Mouse (Mus musculus) embryo, embryonic 10 days (tissue): ENCODE measurements around the gene Pla2g6.

ENCODE experiments used
- DNase-seq: peaks from one replicate; pipeline ENCODE4 v3.0.0-alpha.2; 2015; ENCODE audit warnings: low spot score

Gene Pla2g6

GRCm38 (mm10) chr15:79322991-79323790 lies 5.0 kb downstream of the Pla2g6 start:
- DNase-seq, result peak; percentile 16

GRCm38 (mm10) chr15:79322281-79322990 lies 5.8 kb downstream of the Pla2g6 start:
- no peak for DNase-seq

GRCm38 (mm10) chr15:79321733-79322190 lies 6.4 kb downstream of the Pla2g6 start:
- DNase-seq, result no peak

GRCm38 (mm10) chr15:79313848-79314369 lies 14.3 kb downstream of the Pla2g6 start:
- DNase-seq, result no peak

- no peak for DNase-seq
Observed at GRCm38 (mm10) chr15:79307861-79308260, 20.3 kb downstream of the Pla2g6 start.

- DNase-seq, result no peak
Observed at GRCm38 (mm10) chr15:79306043-79306637, 22.1 kb downstream of the Pla2g6 start.

- no peak for DNase-seq
Observed at GRCm38 (mm10) chr15:79304832-79305231, 23.4 kb downstream of the Pla2g6 start.

GRCm38 (mm10) chr15:79303725-79304124 lies 24.5 kb downstream of the Pla2g6 start:
- no peak for DNase-seq

- DNase-seq, result no peak
Observed at GRCm38 (mm10) chr15:79299563-79300155, 28.5 kb downstream of the Pla2g6 start.

- no peak for DNase-seq
Observed at GRCm38 (mm10) chr15:79298553-79298952, 29.6 kb downstream of the Pla2g6 start.

- no peak for DNase-seq
Observed at GRCm38 (mm10) chr15:79292779-79293178, 35.4 kb downstream of the Pla2g6 start.

GRCm38 (mm10) chr15:79290340-79290739 lies 37.9 kb downstream of the Pla2g6 start:
- no peak for DNase-seq

GRCm38 (mm10) chr15:79289441-79289840 lies 38.7 kb downstream of the Pla2g6 start:
- DNase-seq, result no peak

GRCm38 (mm10) chr15:79288387-79288786 lies 39.8 kb downstream of the Pla2g6 start:
- DNase-seq, result no peak

GRCm38 (mm10) chr15:79287091-79287490 lies 41.1 kb downstream of the Pla2g6 start:
- no peak for DNase-seq

GRCm38 (mm10) chr15:79286141-79286540 lies 42.0 kb downstream of the Pla2g6 start:
- DNase-seq, result no peak

- no peak for DNase-seq
Observed at GRCm38 (mm10) chr15:79285399-79285798, 42.8 kb downstream of the Pla2g6 start, which contains the start of gene Baiap2l2. TSS of gene Baiap2l2 (minus strand) at chr15:79285537.

GRCm38 (mm10) chr15:79283371-79283770 lies 44.8 kb downstream of the Pla2g6 start:
- DNase-seq, result no peak

- no peak for DNase-seq
Observed at GRCm38 (mm10) chr15:79282434-79282833, 45.8 kb downstream of the Pla2g6 start.

- DNase-seq, result peak; percentile 14
Observed at GRCm38 (mm10) chr15:79281389-79281788, 46.8 kb downstream of the Pla2g6 start.

- no peak for DNase-seq
Observed at GRCm38 (mm10) chr15:79280850-79281249, 47.3 kb downstream of the Pla2g6 start.

GRCm38 (mm10) chr15:79280209-79280608 lies 48.0 kb downstream of the Pla2g6 start:
- DNase-seq, result peak; percentile 50
